8 mouse cellular contexts compared by ENCODE assay signal in genomic region chr11:87442643-87443372, GRCm38 (mm10). TPM values are rescaled to one million over a fixed set of nuclear protein-coding genes. Genes with fewer than 3 reads are reported as not detected.
DNase-seq lines count a peak whose midpoint lies in the region.
"Not testable (repeated sequence)": the region's sequence is repeated elsewhere in the genome, so short reads cannot be mapped to it uniquely, and the experiment has no call there.

No protein-coding gene starts in this region.

- not testable (repeated sequence) for H3K9me3 ChIP-seq in megakaryocyte, embryonic 14.5 days

- peak; percentile 82 for DNase-seq in ZHBTc4 (ENCODE audit: low read depth, low spot score)
- peak; percentile 80 for DNase-seq in embryo, embryonic 10 days (ENCODE audit: low spot score)
- peak; percentile 61 for DNase-seq in gastrocnemius, postnatal 10 days
- DNase-seq in induced T-regulatory cell, adult 2 months (ENCODE audit: low read depth), result peak; percentile 83
- peak; percentile 73 to 81 for DNase-seq in left cerebral cortex, adult 9 months (ENCODE audit: low spot score in 2 of 2)
- DNase-seq in right cerebral cortex, adult 2 months (ENCODE audit: low spot score in 2 of 2), result peak; percentile 74 to 76
- peak; percentile 34 for DNase-seq in urinary bladder, postnatal 10 days (ENCODE audit: low spot score)

- not testable (repeated sequence) for H3K27me3 ChIP-seq in megakaryocyte, embryonic 14.5 days (replicated peaks)

- not testable (repeated sequence) for H3K36me3 ChIP-seq in megakaryocyte, embryonic 14.5 days (replicated peaks; ENCODE audit: low read length)

- peaks cover 45% of the 10 kb centered on the region for H3K4me1 ChIP-seq in megakaryocyte, embryonic 14.5 days

- peak overlapping the region; percentile 88 for H3K4me3 ChIP-seq in megakaryocyte, embryonic 14.5 days (replicated peaks)

RNA-seq across cellular contexts. Expression of gene Tex14, which starts 37.9 kb away (rescaled TPM):
- 1 to 10 TPM in 1 of 2 experiments, under 1 TPM in 1; 0.45 to 1.4 TPM for total RNA-seq in gastrocnemius, postnatal 10 days (2021)
- polyA plus RNA-seq in megakaryocyte, embryonic 14.5 days (2012; ENCODE audit: insufficient read depth, low replicate concordance), result not detected in 2 replicates

RNA-seq across cellular contexts. Expression of gene Rad51c, which starts 38.1 kb away (rescaled TPM):
- total RNA-seq in gastrocnemius, postnatal 10 days (2021), result 1 to 10 TPM; 1.5 to 1.7 TPM
- 0.22 TPM in 1 of 2 replicates, not detected in the other for polyA plus RNA-seq in megakaryocyte, embryonic 14.5 days (2012; ENCODE audit: insufficient read depth, low replicate concordance)

Comparison
In these comparisons a context has a peak if more than half of its experiments do, and no peak if none do; other contexts are left out.
1. Peak in every context shown above with its lines: DNase-seq and H3K4me3 ChIP-seq.